Mouse (Mus musculus): ENCODE measurements around the gene Krtap29-1. TPM values are rescaled to one million over a fixed set of nuclear protein-coding genes. Genes with fewer than 3 reads are reported as not detected.

Gene Krtap29-1
- polyA plus RNA-seq, 1 experiment from 2014 or later, result not detected

- Histone ChIP-seq H3K9me3 (ENCODE audit: control insufficient read depth, low read length) (no peaks in the 10 kb centered on the region), H3K27ac (ENCODE audit: low read length) (no peak overlapping the region), H3K4me2 (ENCODE audit: low read depth, low read length) (no peak overlapping the region), H3K27me3 (ENCODE audit: control insufficient read depth, insufficient read depth, low read depth, low read length) (no peaks in the 10 kb centered on the region; the same call in 1 of the 2 replicates), H3K4me1 (replicated peaks; ENCODE audit: control insufficient read depth, insufficient read depth, low read length) (no peaks in the 10 kb centered on the region), H3K4me3 (ENCODE audit: low read length) (no peak overlapping the region), H3K36me3 (ENCODE audit: control insufficient read depth, insufficient read depth, low read length) (no peaks in the 10 kb centered on the region), H3K9ac (ENCODE audit: low read length) (no peak overlapping the region)
- ATAC-seq (ENCODE audit: low read depth), result no peak
- WGBS, result 83% methylated on average over 1 of the region's 1 CpGs
These were observed 4.6 kb upstream of the Krtap29-1 start for GRCm38 (mm10) chr11:99983442-99983841.

- no peaks in the 10 kb centered on the region; the same call in 1 of the 2 replicates for H3K27me3 ChIP-seq (ENCODE audit: control insufficient read depth, insufficient read depth, low read depth, low read length)
- 80% methylated on average over 9 of the region's 9 CpGs for WGBS
- H3K4me3 ChIP-seq (ENCODE audit: low read length), result no peak overlapping the region
- no peaks in the 10 kb centered on the region for H3K9me3 ChIP-seq (ENCODE audit: control insufficient read depth, low read length)
- no peak for ATAC-seq (ENCODE audit: low read depth)
- no peaks in the 10 kb centered on the region for H3K4me1 ChIP-seq (replicated peaks; ENCODE audit: control insufficient read depth, insufficient read depth, low read length)
- H3K4me2 ChIP-seq (ENCODE audit: low read depth, low read length), result no peak overlapping the region
- no peaks in the 10 kb centered on the region for H3K36me3 ChIP-seq (ENCODE audit: control insufficient read depth, insufficient read depth, low read length)
- no peak overlapping the region for H3K9ac ChIP-seq (ENCODE audit: low read length)
- no peak overlapping the region for H3K27ac ChIP-seq (ENCODE audit: low read length)
These were observed 3.9 kb upstream of the Krtap29-1 start for GRCm38 (mm10) chr11:99982731-99983130.

GRCm38 (mm10) chr11:99965961-99966360 is 12.9 kb downstream of the Krtap29-1 start:
- WGBS, result 4% methylated on average over 2 of the region's 2 CpGs
- ATAC-seq (ENCODE audit: low read depth), result no peak
- Histone ChIP-seq H3K27ac (ENCODE audit: low read length) (no peak overlapping the region), H3K9ac (ENCODE audit: low read length) (no peak overlapping the region), H3K4me1 (replicated peaks; ENCODE audit: control insufficient read depth, insufficient read depth, low read length) (no peaks in the 10 kb centered on the region), H3K4me3 (ENCODE audit: low read length) (no peak overlapping the region), H3K27me3 (ENCODE audit: control insufficient read depth, insufficient read depth, low read depth, low read length) (no peaks in the 10 kb centered on the region), H3K9me3 (ENCODE audit: control insufficient read depth, low read length) (no peaks in the 10 kb centered on the region), H3K36me3 (ENCODE audit: control insufficient read depth, insufficient read depth, low read length) (no peaks in the 10 kb centered on the region), H3K4me2 (ENCODE audit: low read depth, low read length) (no peak overlapping the region)

- Histone ChIP-seq H3K4me3 (ENCODE audit: low read length) (no peak overlapping the region), H3K4me2 (ENCODE audit: low read depth, low read length) (no peak overlapping the region), H3K9ac (ENCODE audit: low read length) (no peak overlapping the region), H3K9me3 (ENCODE audit: control insufficient read depth, low read length) (no peaks in the 10 kb centered on the region), H3K36me3 (ENCODE audit: control insufficient read depth, insufficient read depth, low read length) (no peaks in the 10 kb centered on the region), H3K4me1 (replicated peaks; ENCODE audit: control insufficient read depth, insufficient read depth, low read length) (no peaks in the 10 kb centered on the region), H3K27ac (ENCODE audit: low read length) (no peak overlapping the region), H3K27me3 (ENCODE audit: control insufficient read depth, insufficient read depth, low read depth, low read length) (no peaks in the 10 kb centered on the region)
- 54% methylated on average over 6 of the region's 6 CpGs for WGBS
- ATAC-seq (ENCODE audit: low read depth), result no peak
These were observed 14.6 kb downstream of the Krtap29-1 start for GRCm38 (mm10) chr11:99964213-99964612.

GRCm38 (mm10) chr11:99948175-99948574 is 30.7 kb downstream of the Krtap29-1 start, which contains the start of gene Krtap9-5:
Gene Krtap9-5 (plus strand): TSS chr11:99948475.
- Histone ChIP-seq H3K27me3 (ENCODE audit: control insufficient read depth, insufficient read depth, low read depth, low read length) (no peaks in the 10 kb centered on the region), H3K9ac (ENCODE audit: low read length) (no peak within 1 kb of the TSS), H3K36me3 (ENCODE audit: control insufficient read depth, insufficient read depth, low read length) (no peaks in the 10 kb centered on the region), H3K4me3 (ENCODE audit: low read length) (no peak within 1 kb of the TSS), H3K9me3 (ENCODE audit: control insufficient read depth, low read length) (no peaks in the 10 kb centered on the region), H3K27ac (ENCODE audit: low read length) (no peak within 1 kb of the TSS), H3K4me1 (replicated peaks; ENCODE audit: control insufficient read depth, insufficient read depth, low read length) (no peaks in the 10 kb centered on the region), H3K4me2 (ENCODE audit: low read depth, low read length) (no peak within 1 kb of the TSS)
- WGBS, result 83% methylated on average over 2 of the region's 2 CpGs
- no peak for ATAC-seq (ENCODE audit: low read depth)

- Histone ChIP-seq H3K4me2 (ENCODE audit: low read depth, low read length) (no peak overlapping the region), H3K4me3 (ENCODE audit: low read length) (no peak overlapping the region), H3K36me3 (ENCODE audit: control insufficient read depth, insufficient read depth, low read length) (no peaks in the 10 kb centered on the region), H3K27me3 (ENCODE audit: control insufficient read depth, insufficient read depth, low read depth, low read length) (no peaks in the 10 kb centered on the region), H3K4me1 (replicated peaks; ENCODE audit: control insufficient read depth, insufficient read depth, low read length) (no peaks in the 10 kb centered on the region), H3K9ac (ENCODE audit: low read length) (no peak overlapping the region), H3K27ac (ENCODE audit: low read length) (no peak overlapping the region), H3K9me3 (ENCODE audit: control insufficient read depth, low read length) (no peaks in the 10 kb centered on the region)
- no peak for ATAC-seq (ENCODE audit: low read depth)
- whole genome bisulfite sequencing, result 71% methylated on average over 9 of the region's 9 CpGs
These were observed 41.0 kb downstream of the Krtap29-1 start for GRCm38 (mm10) chr11:99937751-99938264.

GRCm38 (mm10) chr11:99935991-99936390 is 42.9 kb downstream of the Krtap29-1 start, which contains the start of gene Krtap31-2:
Gene Krtap31-2 (plus strand): TSS chr11:99936291.
- no peak for ATAC-seq (ENCODE audit: low read depth)
- H3K9ac ChIP-seq (ENCODE audit: low read length), result no peak within 1 kb of the TSS
- H3K4me3 ChIP-seq (ENCODE audit: low read length), result no peak within 1 kb of the TSS
- no peaks in the 10 kb centered on the region for H3K4me1 ChIP-seq (replicated peaks; ENCODE audit: control insufficient read depth, insufficient read depth, low read length)
- no peak within 1 kb of the TSS for H3K27ac ChIP-seq (ENCODE audit: low read length)
- WGBS, result 71% methylated on average over 1 of the region's 1 CpGs
- H3K27me3 ChIP-seq (ENCODE audit: control insufficient read depth, insufficient read depth, low read depth, low read length), result no peaks in the 10 kb centered on the region
- no peaks in the 10 kb centered on the region for H3K9me3 ChIP-seq (ENCODE audit: control insufficient read depth, low read length)
- H3K36me3 ChIP-seq (ENCODE audit: control insufficient read depth, insufficient read depth, low read length), result no peaks in the 10 kb centered on the region
- H3K4me2 ChIP-seq (ENCODE audit: low read depth, low read length), result no peak within 1 kb of the TSS

Other genes with a start within 250 kb of the Krtap29-1 start
- gene Gm14180, start 244.8 kb downstream of the Krtap29-1 start, polyA plus RNA-seq (2015; fragmentation: Nextera tagmentation; extraction: Ambion mirVana), result not detected in 2 replicates
- gene Gm11595, start 206.1 kb downstream of the Krtap29-1 start, polyA plus RNA-seq (2015; fragmentation: Nextera tagmentation; extraction: Ambion mirVana), result not detected in 2 replicates
- not detected in 2 replicates for gene Krtap4-8, start 198.3 kb downstream of the Krtap29-1 start, polyA plus RNA-seq (2015; fragmentation: Nextera tagmentation; extraction: Ambion mirVana)
- gene Krtap4-9, start 193.9 kb downstream of the Krtap29-1 start, polyA plus RNA-seq (2015; fragmentation: Nextera tagmentation; extraction: Ambion mirVana), result not detected in 2 replicates
- gene Gm11596, start 185.6 kb downstream of the Krtap29-1 start, polyA plus RNA-seq (2015; fragmentation: Nextera tagmentation; extraction: Ambion mirVana), result not detected in 2 replicates
- not detected in 2 replicates for gene Gm11569, start 180.1 kb downstream of the Krtap29-1 start, polyA plus RNA-seq (2015; fragmentation: Nextera tagmentation; extraction: Ambion mirVana)
- gene Gm11554, start 174.6 kb downstream of the Krtap29-1 start, polyA plus RNA-seq (2015; fragmentation: Nextera tagmentation; extraction: Ambion mirVana), result not detected in 2 replicates
- gene Krtap4-13, start 169.2 kb downstream of the Krtap29-1 start, polyA plus RNA-seq (2015; fragmentation: Nextera tagmentation; extraction: Ambion mirVana), result not detected in 2 replicates
- not detected in 2 replicates for gene Gm11564, start 163.4 kb downstream of the Krtap29-1 start, polyA plus RNA-seq (2015; fragmentation: Nextera tagmentation; extraction: Ambion mirVana)
- gene 2300003K06Rik, start 141.0 kb downstream of the Krtap29-1 start, polyA plus RNA-seq (2015; fragmentation: Nextera tagmentation; extraction: Ambion mirVana), result not detected in 2 replicates
- not detected in 2 replicates for gene Krtap4-16, start 127.4 kb downstream of the Krtap29-1 start, polyA plus RNA-seq (2015; fragmentation: Nextera tagmentation; extraction: Ambion mirVana)
- not detected in 2 replicates for gene Gm11568, start 121.1 kb downstream of the Krtap29-1 start, polyA plus RNA-seq (2015; fragmentation: Nextera tagmentation; extraction: Ambion mirVana)
- not detected in 2 replicates for gene Gm11559, start 114.6 kb downstream of the Krtap29-1 start, polyA plus RNA-seq (2015; fragmentation: Nextera tagmentation; extraction: Ambion mirVana)
- gene Krtap9-1, start 105.7 kb downstream of the Krtap29-1 start, polyA plus RNA-seq (2015; fragmentation: Nextera tagmentation; extraction: Ambion mirVana), result not detected in 2 replicates
- gene Gm11567, start 99.9 kb downstream of the Krtap29-1 start, polyA plus RNA-seq (2015; fragmentation: Nextera tagmentation; extraction: Ambion mirVana), result not detected in 2 replicates
- gene Krtap31-1, start 71.1 kb downstream of the Krtap29-1 start, polyA plus RNA-seq (2015; fragmentation: Nextera tagmentation; extraction: Ambion mirVana), result not detected in 2 replicates
- gene Gm11565, start 64.3 kb downstream of the Krtap29-1 start, polyA plus RNA-seq (2015; fragmentation: Nextera tagmentation; extraction: Ambion mirVana), result not detected in 2 replicates
- gene Krtap31-2, start 42.8 kb downstream of the Krtap29-1 start, polyA plus RNA-seq (2015; fragmentation: Nextera tagmentation; extraction: Ambion mirVana), result not detected in 2 replicates
- gene Krtap9-5, start 30.6 kb downstream of the Krtap29-1 start, polyA plus RNA-seq (2015; fragmentation: Nextera tagmentation; extraction: Ambion mirVana), result not detected in 2 replicates
- gene Krtap16-1, start 7.5 kb upstream of the Krtap29-1 start, polyA plus RNA-seq (2015; fragmentation: Nextera tagmentation; extraction: Ambion mirVana), result not detected in 2 replicates
- 0.83 and 1.2 TPM in 2 replicates for gene Krtap17-1, start 14.9 kb upstream of the Krtap29-1 start, polyA plus RNA-seq (2015; fragmentation: Nextera tagmentation; extraction: Ambion mirVana)
- not detected in 2 replicates for gene Krt33a, start 37.2 kb upstream of the Krtap29-1 start, polyA plus RNA-seq (2015; fragmentation: Nextera tagmentation; extraction: Ambion mirVana)
- not detected in 2 replicates for gene Krt33b, start 50.8 kb upstream of the Krtap29-1 start, polyA plus RNA-seq (2015; fragmentation: Nextera tagmentation; extraction: Ambion mirVana)
- gene Krt34, start 62.5 kb upstream of the Krtap29-1 start, polyA plus RNA-seq (2015; fragmentation: Nextera tagmentation; extraction: Ambion mirVana), result 0.21 and 0.44 TPM in 2 replicates
- 0.10 and 0.21 TPM in 2 replicates for gene Krt31, start 71.5 kb upstream of the Krtap29-1 start, polyA plus RNA-seq (2015; fragmentation: Nextera tagmentation; extraction: Ambion mirVana)
- gene Krt32, start 109.2 kb upstream of the Krtap29-1 start, polyA plus RNA-seq (2015; fragmentation: Nextera tagmentation; extraction: Ambion mirVana), result not detected in 2 replicates
- gene Krt35, start 117.2 kb upstream of the Krtap29-1 start, polyA plus RNA-seq (2015; fragmentation: Nextera tagmentation; extraction: Ambion mirVana), result not detected in 2 replicates
- 0.20 TPM in 1 of 2 replicates, not detected in the other for gene Krt36, start 126.6 kb upstream of the Krtap29-1 start, polyA plus RNA-seq (2015; fragmentation: Nextera tagmentation; extraction: Ambion mirVana)
- gene Krt13, start 142.5 kb upstream of the Krtap29-1 start, polyA plus RNA-seq (2015; fragmentation: Nextera tagmentation; extraction: Ambion mirVana), result 4.5 and 8.2 TPM in 2 replicates
- 59.9 and 78.6 TPM in 2 replicates for gene Krt15, start 156.9 kb upstream of the Krtap29-1 start, polyA plus RNA-seq (2015; fragmentation: Nextera tagmentation; extraction: Ambion mirVana)
- gene Krt19, start 169.6 kb upstream of the Krtap29-1 start, polyA plus RNA-seq (2015; fragmentation: Nextera tagmentation; extraction: Ambion mirVana), result 349 and 432 TPM in 2 replicates
- gene Krt9, start 214.2 kb upstream of the Krtap29-1 start, polyA plus RNA-seq (2015; fragmentation: Nextera tagmentation; extraction: Ambion mirVana), result not detected in 2 replicates
- 2.1 and 5.0 TPM in 2 replicates for gene Krt14, start 228.5 kb upstream of the Krtap29-1 start, polyA plus RNA-seq (2015; fragmentation: Nextera tagmentation; extraction: Ambion mirVana)

All from lung, embryonic 16.5 days (tissue).